Mouse (Mus musculus) heart, embryonic 12.5 days (tissue): ENCODE measurements around the gene Mlph. TPM values are rescaled to one million over a fixed set of nuclear protein-coding genes. Genes with fewer than 3 reads are reported as not detected.

Experiments
- ATAC-seq: fragments of 200-750 bp; cut with Nextera tagmentation; 2 replicates; pipeline ENCODE4 v1.8.0; 2017; ENCODE audit warnings: moderate TSS enrichment, moderate library complexity; ENCODE audit not compliant: insufficient number of reproducible peaks, low FRiP score
- H3K27ac ChIP-seq: fragments of 300-500 bp; sonication (generic); 2 replicates; pipeline ENCODE4 v1.5.1; 2016; ENCODE audit warnings: mild to moderate bottlenecking, moderate library complexity; ENCODE audit not compliant: poor library complexity, severe bottlenecking
- H3K27me3 ChIP-seq: fragments of 300-500 bp; sonication (generic); replicated peaks from 2 replicates; pipeline ENCODE4 v1.6.1; 2016; ENCODE audit warnings: mild to moderate bottlenecking, moderate library complexity
- H3K36me3 ChIP-seq: fragments of 300-500 bp; sonication (generic); 2 replicates; pipeline ENCODE4 v1.6.1; 2016; ENCODE audit warnings: mild to moderate bottlenecking, moderate library complexity
- H3K4me1 ChIP-seq: fragments of 300-500 bp; sonication (generic); replicated peaks from 2 replicates; pipeline ENCODE4 v1.6.1; 2016; ENCODE audit warnings: mild to moderate bottlenecking
- H3K4me2 ChIP-seq: fragments of 300-500 bp; sonication (generic); 2 replicates; pipeline ENCODE4 v1.6.1; 2016; ENCODE audit warnings: mild to moderate bottlenecking, moderate library complexity
- H3K4me3 ChIP-seq: fragments of 300-500 bp; sonication (generic); 2 replicates; pipeline ENCODE4 v1.5.1; 2016; ENCODE audit warnings: mild to moderate bottlenecking
- H3K9ac ChIP-seq: fragments of 300-500 bp; sonication (generic); 2 replicates; pipeline ENCODE4 v1.6.1; 2016; ENCODE audit warnings: mild to moderate bottlenecking, moderate library complexity
- H3K9me3 ChIP-seq: fragments of 300-500 bp; sonication (generic); replicated peaks from 2 replicates; pipeline ENCODE4 v1.6.1; 2016; ENCODE audit warnings: mild to moderate bottlenecking, moderate library complexity
- WGBS: fragments of 180-500 bp; shearing (Covaris S2); methylation state at CpG from one replicate; pipeline ENCODE4 v1.1.7; 2016; 5-methylcytosine and 5-hydroxymethylcytosine counted together
- polyA plus RNA-seq: library from polyadenylated mRNA; unstranded; fragments of >200 nt; fragmentation: Nextera tagmentation; extraction: Ambion mirVana; gene quantifications from 2 replicates; pipeline ENCODE4 v1.2.1, GENCODE M21; 2016

The Mlph gene
- 0.31 and 0.35 TPM in 2 replicates for polyA plus RNA-seq

GRCm38 (mm10) chr1:90914948-90915569, at the start of gene Mlph:
Mlph (plus strand) TSS chr1:90915085.
- WGBS: 13% methylated on average over 18 of the region's 18 CpGs
- Histone ChIP-seq H3K36me3 (no peaks in the 10 kb centered on the region), H3K27ac (no peak within 1 kb of the TSS), H3K4me1 (peaks cover 24% of the 10 kb centered on the region), H3K27me3 (peaks cover 7% of the 10 kb centered on the region; the same call in 1 of the 2 replicates), H3K9ac (peak within 1 kb of the TSS; percentile 24), H3K4me2 (peak within 1 kb of the TSS; percentile 61), H3K4me3 (peak within 1 kb of the TSS; percentile 28), H3K9me3 (peaks cover 9% of the 10 kb centered on the region)
- peak; percentile 68 for ATAC-seq

- H3K27ac ChIP-seq: no peak overlapping the region
- H3K9ac ChIP-seq: no peak overlapping the region
- ATAC-seq: no peak
- peaks cover 4% of the 10 kb centered on the region for H3K9me3 ChIP-seq
- 80% methylated on average over 7 of the region's 7 CpGs for WGBS
- H3K4me1 ChIP-seq: no peaks in the 10 kb centered on the region
- H3K4me2 ChIP-seq: no peak overlapping the region
- H3K36me3 ChIP-seq: no peaks in the 10 kb centered on the region
- peaks cover 5% of the 10 kb centered on the region for H3K27me3 ChIP-seq
- H3K4me3 ChIP-seq: no peak overlapping the region
Measured at GRCm38 (mm10) chr1:90866734-90867133, 48.2 kb upstream of the Mlph start.

- no peak for ATAC-seq
- H3K4me2 ChIP-seq: no peak overlapping the region
- H3K27ac ChIP-seq: no peak overlapping the region
- H3K9ac ChIP-seq: no peak overlapping the region
- WGBS: 79% methylated on average over 2 of the region's 2 CpGs
- H3K36me3 ChIP-seq: no peaks in the 10 kb centered on the region
- H3K27me3 ChIP-seq: peaks cover 7% of the 10 kb centered on the region
- H3K9me3 ChIP-seq: no peaks in the 10 kb centered on the region; the same call in 1 of the 2 replicates
- H3K4me1 ChIP-seq: no peaks in the 10 kb centered on the region
- H3K4me3 ChIP-seq: no peak overlapping the region
Measured at GRCm38 (mm10) chr1:90870581-90870980, 44.3 kb upstream of the Mlph start.

- no peak overlapping the region for H3K9ac ChIP-seq
Measured at GRCm38 (mm10) chr1:90875371-90875770, 39.5 kb upstream of the Mlph start.

GRCm38 (mm10) chr1:90875961-90876360, 38.9 kb upstream of the Mlph start:
- Histone ChIP-seq H3K9ac (no peak overlapping the region), H3K4me1 (no peaks in the 10 kb centered on the region), H3K9me3 (no peaks in the 10 kb centered on the region; the same call in 1 of the 2 replicates), H3K36me3 (no peaks in the 10 kb centered on the region), H3K27ac (no peak overlapping the region), H3K4me3 (no peak overlapping the region), H3K27me3 (0 out of 2 replicates have a peak, but pooled peaks cover 6% of the 10 kb centered on the region), H3K4me2 (no peak overlapping the region)
- 63% methylated on average over 2 of the region's 2 CpGs for WGBS
- no peak for ATAC-seq

More at GRCm38 (mm10) chr1:90875371-90875770, 39.5 kb upstream of the Mlph start:
- H3K36me3 ChIP-seq: no peaks in the 10 kb centered on the region
- H3K27me3 ChIP-seq: 0 out of 2 replicates have a peak, but pooled peaks cover 6% of the 10 kb centered on the region
- H3K4me1 ChIP-seq: no peaks in the 10 kb centered on the region
- 84% methylated on average over 8 of the region's 8 CpGs for WGBS
- ATAC-seq: no peak
- no peak overlapping the region for H3K4me3 ChIP-seq
- no peaks in the 10 kb centered on the region; the same call in 1 of the 2 replicates for H3K9me3 ChIP-seq
- H3K4me2 ChIP-seq: no peak overlapping the region
- no peak overlapping the region for H3K27ac ChIP-seq

- H3K27me3 ChIP-seq: 0 out of 2 replicates have a peak, but pooled peaks cover 6% of the 10 kb centered on the region
- no peak overlapping the region for H3K9ac ChIP-seq
- 63% methylated on average over 5 of the region's 5 CpGs for WGBS
- 0 out of 2 replicates have a peak, but pooled peaks have one; percentile 18 for ATAC-seq
- H3K36me3 ChIP-seq: no peaks in the 10 kb centered on the region
- H3K9me3 ChIP-seq: no peaks in the 10 kb centered on the region; the same call in 1 of the 2 replicates
- H3K4me2 ChIP-seq: no peak overlapping the region
- H3K4me1 ChIP-seq: no peaks in the 10 kb centered on the region
- no peak overlapping the region for H3K4me3 ChIP-seq
- H3K27ac ChIP-seq: no peak overlapping the region
Measured at GRCm38 (mm10) chr1:90876486-90877270, 38.2 kb upstream of the Mlph start.

GRCm38 (mm10) chr1:90885771-90886460, 29.0 kb upstream of the Mlph start:
- Histone ChIP-seq H3K27me3 (no peaks in the 10 kb centered on the region), H3K9ac (no peak overlapping the region), H3K4me3 (no peak overlapping the region), H3K36me3 (no peaks in the 10 kb centered on the region), H3K9me3 (peaks cover 10% of the 10 kb centered on the region; the same call in 1 of the 2 replicates), H3K4me1 (peaks cover 8% of the 10 kb centered on the region; the same call in 1 of the 2 replicates), H3K27ac (no peak overlapping the region), H3K4me2 (no peak overlapping the region)
- ATAC-seq: no peak
- WGBS: 46% methylated on average over 5 of the region's 6 CpGs

GRCm38 (mm10) chr1:90894521-90894920, 20.4 kb upstream of the Mlph start:
- ATAC-seq: no peak
- Histone ChIP-seq H3K27ac (no peak overlapping the region), H3K9me3 (peaks cover 8% of the 10 kb centered on the region), H3K9ac (no peak overlapping the region), H3K27me3 (no peaks in the 10 kb centered on the region), H3K4me1 (peaks cover 18% of the 10 kb centered on the region), H3K36me3 (no peaks in the 10 kb centered on the region), H3K4me2 (no peak overlapping the region), H3K4me3 (no peak overlapping the region)
- WGBS: 59% methylated on average over 3 of the region's 3 CpGs

GRCm38 (mm10) chr1:90895004-90895403, 19.9 kb upstream of the Mlph start:
- Histone ChIP-seq H3K9ac (no peak overlapping the region), H3K27ac (no peak overlapping the region), H3K4me1 (peaks cover 18% of the 10 kb centered on the region), H3K9me3 (peaks cover 8% of the 10 kb centered on the region), H3K4me3 (no peak overlapping the region), H3K4me2 (no peak overlapping the region), H3K27me3 (no peaks in the 10 kb centered on the region), H3K36me3 (no peaks in the 10 kb centered on the region)
- WGBS: 64% methylated on average over 3 of the region's 3 CpGs
- ATAC-seq: no peak

GRCm38 (mm10) chr1:90896281-90896680, 18.6 kb upstream of the Mlph start:
- H3K4me2 ChIP-seq: no peak overlapping the region
- WGBS: 78% methylated on average over 4 of the region's 4 CpGs
- H3K27me3 ChIP-seq: no peaks in the 10 kb centered on the region
- no peak for ATAC-seq
- no peak overlapping the region for H3K27ac ChIP-seq
- H3K9ac ChIP-seq: no peak overlapping the region
- H3K9me3 ChIP-seq: peaks cover 3% of the 10 kb centered on the region; the same call in 1 of the 2 replicates
- H3K36me3 ChIP-seq: no peaks in the 10 kb centered on the region
- peaks cover 18% of the 10 kb centered on the region for H3K4me1 ChIP-seq
- H3K4me3 ChIP-seq: no peak overlapping the region
